Mouse (Mus musculus): ENCODE data around the gene Lmo7.

- TF ChIP-seq ZC3H11A (IDR thresholded peaks at IDR 0.05; ENCODE audit: borderline replicate concordance, low read depth, low read length) (no peak), MAFK (IDR thresholded peaks at IDR 0.05; ENCODE audit: insufficient read depth, low read depth, low read length) (no peak), HCFC1 (IDR thresholded peaks at IDR 0.05; ENCODE audit: borderline replicate concordance, insufficient read depth, low read length) (no peak), CHD2 (IDR thresholded peaks at IDR 0.05; ENCODE audit: low read depth, low read length) (no peak)
These were observed 124.5 kb downstream of the Lmo7 start for GRCm38 (mm10) chr14:101854226-101854625.
